Mouse (Mus musculus) limb, embryonic 12.5 days (tissue): ENCODE results near the gene Col23a1. TPM values are rescaled to one million over a fixed set of nuclear protein-coding genes. Genes with fewer than 3 reads are reported as not detected.

Source experiments
- ATAC-seq: fragments of 200-750 bp; cut with Nextera tagmentation; 2 replicates; pipeline ENCODE4 v1.8.0; 2017; ENCODE audit warnings: low read depth, moderate TSS enrichment; ENCODE audit not compliant: insufficient number of reproducible peaks, insufficient read depth, low FRiP score, low TSS enrichment
- H3K27ac ChIP-seq: fragments of 300-500 bp; sonication (generic); 2 replicates; pipeline ENCODE4 v1.5.1; 2016; ENCODE audit warnings: mild to moderate bottlenecking, moderate library complexity
- H3K27me3 ChIP-seq: fragments of 300-500 bp; sonication (generic); 2 replicates; pipeline ENCODE4 v1.6.1; 2016; ENCODE audit warnings: mild to moderate bottlenecking, moderate library complexity
- H3K36me3 ChIP-seq: fragments of 300-500 bp; sonication (generic); 2 replicates; pipeline ENCODE4 v1.6.1; 2016; ENCODE audit warnings: mild to moderate bottlenecking, moderate library complexity
- H3K4me1 ChIP-seq: fragments of 300-500 bp; sonication (generic); replicated peaks from 2 replicates; pipeline ENCODE4 v1.6.1; 2016
- H3K4me2 ChIP-seq: fragments of 300-500 bp; sonication (generic); 2 replicates; pipeline ENCODE4 v1.6.1; 2016; ENCODE audit warnings: mild to moderate bottlenecking, moderate library complexity
- H3K4me3 ChIP-seq: fragments of 300-500 bp; sonication (generic); replicated peaks from 2 replicates; pipeline ENCODE4 v1.5.1; 2016; ENCODE audit warnings: mild to moderate bottlenecking
- H3K9ac ChIP-seq: fragments of 300-500 bp; sonication (generic); replicated peaks from 2 replicates; pipeline ENCODE4 v1.6.1; 2016; ENCODE audit warnings: mild to moderate bottlenecking, moderate library complexity
- H3K9me3 ChIP-seq: fragments of 300-500 bp; sonication (generic); 2 replicates; pipeline ENCODE4 v1.6.1; 2016; ENCODE audit warnings: mild to moderate bottlenecking, moderate library complexity
- WGBS: fragments of 180-500 bp; shearing (Covaris S2); methylation state at CpG from one replicate; pipeline ENCODE4 v1.1.7; 2016; 5-methylcytosine and 5-hydroxymethylcytosine counted together
- polyA plus RNA-seq: library from polyadenylated mRNA; unstranded; fragments of >200 nt; fragmentation: Nextera tagmentation; extraction: Ambion mirVana; gene quantifications from 2 replicates; pipeline ENCODE4 v1.2.1, GENCODE M21; 2016

Gene Col23a1
- polyA plus RNA-seq, 1 experiment from 2014 or later: 29.4 TPM

- 58% methylated on average over 10 of the region's 10 CpGs for WGBS
- no peak overlapping the region for H3K4me2 ChIP-seq
- no peak overlapping the region for H3K4me3 ChIP-seq
- peak overlapping the region; percentile 88 for H3K27ac ChIP-seq
- no peaks in the 10 kb centered on the region for H3K36me3 ChIP-seq
- peaks cover 9% of the 10 kb centered on the region; the same call in 1 of the 2 replicates for H3K9me3 ChIP-seq
- H3K27me3 ChIP-seq: no peaks in the 10 kb centered on the region
- no peak for ATAC-seq
- no peak overlapping the region for H3K9ac ChIP-seq
- peaks cover 65% of the 10 kb centered on the region for H3K4me1 ChIP-seq
Measured at GRCm38 (mm10) chr11:51485775-51486464, 196.2 kb downstream of the Col23a1 start.

DNA sequence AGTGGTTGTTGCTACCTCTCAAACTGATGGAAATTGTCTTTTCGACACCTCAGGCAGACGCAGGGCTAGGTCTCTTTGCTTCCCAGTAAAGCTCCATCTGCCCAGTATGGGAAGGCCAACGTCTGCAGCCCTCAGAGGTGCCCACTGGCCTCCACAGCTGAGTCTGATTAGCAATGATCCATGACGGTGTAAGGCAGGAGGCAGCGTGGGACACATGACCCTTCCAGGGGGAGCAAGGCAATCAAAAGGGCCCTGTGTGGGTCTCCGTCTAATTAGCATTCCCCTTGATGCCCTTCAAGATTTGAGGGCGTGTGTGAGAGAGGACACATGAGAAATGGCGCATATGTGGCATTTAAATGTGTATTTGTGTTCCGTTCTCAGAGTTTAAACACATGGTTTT is 199.1 kb downstream of the Col23a1 start:
- no peak overlapping the region for H3K9ac ChIP-seq
- H3K4me1 ChIP-seq: peaks cover 50% of the 10 kb centered on the region
- WGBS: 12% methylated on average over 9 of the region's 9 CpGs
- peaks cover 6% of the 10 kb centered on the region; the same call in 1 of the 2 replicates for H3K9me3 ChIP-seq
- H3K27ac ChIP-seq: peak overlapping the region; percentile 70
- H3K4me3 ChIP-seq: no peak overlapping the region
- H3K27me3 ChIP-seq: no peaks in the 10 kb centered on the region
- H3K36me3 ChIP-seq: no peaks in the 10 kb centered on the region
- no peak for ATAC-seq
- H3K4me2 ChIP-seq: no peak overlapping the region

GRCm38 (mm10) chr11:51493421-51493820 is 203.7 kb downstream of the Col23a1 start:
- WGBS: 79% methylated on average over 4 of the region's 4 CpGs
- no peak overlapping the region for H3K27ac ChIP-seq

GRCm38 (mm10) chr11:51494178-51494577 is 204.5 kb downstream of the Col23a1 start:
- no peak for ATAC-seq

More at GRCm38 (mm10) chr11:51493421-51493820, 203.7 kb downstream of the Col23a1 start:
- H3K9ac ChIP-seq: no peak overlapping the region
- H3K27me3 ChIP-seq: no peaks in the 10 kb centered on the region
- H3K4me1 ChIP-seq: peaks cover 17% of the 10 kb centered on the region
- no peak overlapping the region for H3K4me2 ChIP-seq
- no peak overlapping the region for H3K4me3 ChIP-seq
- no peaks in the 10 kb centered on the region for H3K36me3 ChIP-seq
- no peak for ATAC-seq
- H3K9me3 ChIP-seq: peaks cover 6% of the 10 kb centered on the region; the same call in 1 of the 2 replicates

DNA sequence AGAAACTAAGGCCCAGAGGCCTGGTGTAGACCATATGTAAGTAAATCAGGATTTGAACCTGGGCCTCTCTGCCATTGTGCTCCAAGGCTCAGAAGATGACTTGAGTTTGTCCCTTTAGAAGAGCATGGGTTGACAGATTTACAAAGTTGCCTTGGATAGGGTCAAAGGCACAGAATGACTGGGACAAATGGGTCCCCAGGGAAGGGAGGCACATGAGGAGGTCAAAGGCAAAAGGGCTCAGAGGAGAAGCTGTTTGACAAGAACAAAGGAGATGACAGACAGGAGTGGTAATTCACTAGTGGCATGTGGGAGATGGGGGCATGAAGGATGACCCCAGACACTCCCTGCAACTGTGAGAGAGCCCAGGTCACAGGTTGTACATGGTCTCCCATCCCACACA is 210.1 kb downstream of the Col23a1 start:
- H3K4me2 ChIP-seq: no peak overlapping the region
- H3K4me3 ChIP-seq: no peak overlapping the region
- H3K9ac ChIP-seq: no peak overlapping the region
- no peak overlapping the region for H3K27ac ChIP-seq
- H3K27me3 ChIP-seq: no peaks in the 10 kb centered on the region; the same call in 1 of the 2 replicates
- no peaks in the 10 kb centered on the region for H3K9me3 ChIP-seq
- H3K36me3 ChIP-seq: no peaks in the 10 kb centered on the region
- peaks cover 20% of the 10 kb centered on the region for H3K4me1 ChIP-seq
- ATAC-seq: no peak

More at GRCm38 (mm10) chr11:51494178-51494577, 204.5 kb downstream of the Col23a1 start:
- no peaks in the 10 kb centered on the region for H3K36me3 ChIP-seq
- no peak overlapping the region for H3K9ac ChIP-seq
- 15% methylated on average over 5 of the region's 5 CpGs for WGBS
- peaks cover 10% of the 10 kb centered on the region for H3K4me1 ChIP-seq
- peaks cover 6% of the 10 kb centered on the region; the same call in 1 of the 2 replicates for H3K9me3 ChIP-seq
- H3K4me3 ChIP-seq: no peak overlapping the region
- no peaks in the 10 kb centered on the region for H3K27me3 ChIP-seq
- no peak overlapping the region for H3K27ac ChIP-seq
- no peak overlapping the region for H3K4me2 ChIP-seq

DNA sequence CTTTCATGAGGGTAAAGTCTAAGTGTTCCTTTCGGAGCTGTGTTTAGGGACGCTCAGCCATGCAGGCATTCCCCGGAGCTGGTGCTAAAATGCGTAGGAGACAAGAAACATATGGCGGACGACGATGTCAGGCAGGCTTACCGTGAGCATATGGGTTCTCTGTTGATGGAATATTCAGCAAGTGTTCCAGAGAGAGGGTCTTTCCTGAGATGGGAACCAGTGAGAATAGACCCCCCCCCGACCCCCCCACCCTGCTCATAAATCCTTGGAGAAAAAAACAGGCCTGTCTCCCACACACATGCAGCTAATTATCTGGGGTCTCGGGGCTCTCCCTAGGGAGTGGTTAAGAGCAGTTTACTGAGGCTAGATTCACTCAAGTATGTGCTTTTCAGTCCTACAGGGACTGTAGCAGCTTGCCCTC is 212.7 kb downstream of the Col23a1 start:
- Histone ChIP-seq H3K9me3 (no peaks in the 10 kb centered on the region), H3K4me1 (peaks cover 23% of the 10 kb centered on the region), H3K4me2 (peak overlapping the region; percentile 23), H3K27me3 (no peaks in the 10 kb centered on the region; the same call in 1 of the 2 replicates), H3K27ac (peak overlapping the region; percentile 56; the same call in 1 of the 2 replicates), H3K9ac (no peak overlapping the region), H3K4me3 (no peak overlapping the region), H3K36me3 (no peaks in the 10 kb centered on the region)
- ATAC-seq: no peak
- WGBS: 19% methylated on average over 10 of the region's 10 CpGs

DNA sequence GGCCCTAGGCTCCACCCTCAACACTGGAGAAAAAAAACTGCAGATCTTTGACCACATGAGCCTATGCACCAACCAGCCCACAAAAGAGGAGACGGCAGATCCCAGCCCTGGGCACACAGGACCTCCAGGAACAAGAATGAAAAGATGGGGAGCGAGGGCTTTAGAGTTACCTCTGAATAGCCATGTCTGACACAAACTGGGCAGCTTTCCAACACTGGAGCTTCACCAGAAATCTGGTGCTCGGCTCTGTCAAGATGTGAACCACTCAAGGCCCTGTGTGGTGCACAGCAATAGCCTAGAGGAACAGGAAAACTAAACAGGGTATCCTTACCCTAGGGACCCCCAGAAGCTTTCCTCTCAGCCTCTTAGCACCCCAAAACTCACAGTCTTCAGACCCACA is 215.2 kb downstream of the Col23a1 start:
- Histone ChIP-seq H3K36me3 (no peaks in the 10 kb centered on the region), H3K9me3 (no peaks in the 10 kb centered on the region), H3K27ac (no peak overlapping the region), H3K4me1 (peaks cover 44% of the 10 kb centered on the region), H3K27me3 (no peaks in the 10 kb centered on the region; the same call in 1 of the 2 replicates), H3K9ac (no peak overlapping the region), H3K4me3 (no peak overlapping the region), H3K4me2 (no peak overlapping the region)
- no peak for ATAC-seq
- 85% methylated on average over 3 of the region's 3 CpGs for WGBS

DNA sequence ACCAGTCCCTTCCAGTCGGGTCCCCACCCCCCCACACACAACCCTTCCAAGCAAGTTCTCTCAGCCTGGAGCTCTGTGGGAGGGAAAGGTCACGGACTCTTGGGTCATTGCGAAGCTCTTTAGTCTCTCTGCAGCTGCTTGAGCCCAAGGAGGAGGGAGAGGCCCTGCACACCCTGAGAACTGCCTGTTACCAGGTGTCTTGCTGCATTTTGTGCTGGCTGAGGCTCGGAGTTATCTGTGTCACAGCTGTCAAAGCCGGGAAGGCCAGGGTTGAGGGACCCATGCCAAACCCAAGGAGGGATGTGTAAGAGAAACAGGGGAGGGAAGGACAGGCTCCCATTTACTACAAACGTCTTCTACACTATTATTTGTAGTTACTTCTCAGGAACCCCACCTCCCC is 218.3 kb downstream of the Col23a1 start:
- 0 out of 2 replicates have a peak overlapping the region, but pooled peaks have one; percentile 24 for H3K27ac ChIP-seq
- H3K4me2 ChIP-seq: no peak overlapping the region
- H3K4me3 ChIP-seq: no peak overlapping the region
- peaks cover 34% of the 10 kb centered on the region for H3K4me1 ChIP-seq
- H3K27me3 ChIP-seq: no peaks in the 10 kb centered on the region
- WGBS: 32% methylated on average over 6 of the region's 6 CpGs
- H3K9me3 ChIP-seq: no peaks in the 10 kb centered on the region
- no peak overlapping the region for H3K9ac ChIP-seq
- ATAC-seq: no peak
- H3K36me3 ChIP-seq: no peaks in the 10 kb centered on the region

DNA sequence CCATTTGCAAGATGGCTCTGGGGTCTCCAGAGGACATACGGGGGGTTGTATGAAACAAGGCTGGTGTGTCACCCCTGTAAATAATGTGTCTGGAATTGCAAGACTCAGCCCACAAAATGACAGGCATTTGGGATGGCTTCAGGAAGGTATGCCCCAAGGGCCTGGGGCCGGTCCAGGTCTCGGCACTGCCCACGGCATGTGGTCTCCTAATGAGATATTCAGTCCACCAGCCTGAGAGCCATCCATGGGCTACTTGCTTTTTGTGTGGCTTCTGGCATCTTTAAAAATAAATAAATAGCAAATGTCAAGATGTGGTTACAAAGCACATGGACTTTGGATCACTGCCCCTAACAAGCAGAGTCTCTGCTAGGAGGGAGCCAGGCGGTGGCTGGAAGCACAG is 219.5 kb downstream of the Col23a1 start:
- WGBS: 59% methylated on average over 5 of the region's 5 CpGs
- H3K9me3 ChIP-seq: no peaks in the 10 kb centered on the region
- no peak overlapping the region for H3K27ac ChIP-seq
- peaks cover 27% of the 10 kb centered on the region for H3K4me1 ChIP-seq
- ATAC-seq: no peak
- H3K4me3 ChIP-seq: no peak overlapping the region
- no peaks in the 10 kb centered on the region for H3K27me3 ChIP-seq
- H3K4me2 ChIP-seq: no peak overlapping the region
- no peaks in the 10 kb centered on the region for H3K36me3 ChIP-seq
- H3K9ac ChIP-seq: no peak overlapping the region

DNA sequence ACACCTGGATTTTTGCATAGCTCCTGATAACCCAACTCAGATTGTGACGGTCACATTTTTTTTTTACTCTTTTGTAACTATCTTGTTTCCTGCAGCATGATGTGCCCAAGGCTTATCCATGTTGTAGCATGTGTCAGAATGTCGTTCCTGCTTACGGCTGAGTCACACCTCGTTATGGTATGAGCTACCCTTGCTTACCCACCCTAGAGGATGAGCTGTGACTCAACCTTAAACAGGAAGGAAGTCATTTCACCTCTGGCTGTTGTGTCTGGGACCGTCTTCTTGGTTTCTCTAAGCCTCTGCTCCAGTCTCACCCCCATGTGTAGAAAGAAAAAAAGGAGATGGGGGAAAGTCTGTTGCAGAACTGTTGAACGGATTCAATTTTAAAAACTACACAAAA is 223.3 kb downstream of the Col23a1 start:
- no peaks in the 10 kb centered on the region for H3K27me3 ChIP-seq
- H3K36me3 ChIP-seq: peaks cover 1% of the 10 kb centered on the region; the same call in 1 of the 2 replicates
- ATAC-seq: no peak
- no peak overlapping the region for H3K4me3 ChIP-seq
- WGBS: 80% methylated on average over 6 of the region's 6 CpGs
- no peak overlapping the region for H3K27ac ChIP-seq
- no peaks in the 10 kb centered on the region for H3K9me3 ChIP-seq
- H3K9ac ChIP-seq: no peak overlapping the region
- H3K4me2 ChIP-seq: no peak overlapping the region
- peaks cover 18% of the 10 kb centered on the region for H3K4me1 ChIP-seq

GRCm38 (mm10) chr11:51515346-51515745 is 225.6 kb downstream of the Col23a1 start:
- Histone ChIP-seq H3K36me3 (peaks cover 8% of the 10 kb centered on the region; the same call in 1 of the 2 replicates), H3K9ac (no peak overlapping the region), H3K4me3 (no peak overlapping the region), H3K9me3 (no peaks in the 10 kb centered on the region), H3K4me2 (no peak overlapping the region), H3K27ac (no peak overlapping the region), H3K4me1 (no peaks in the 10 kb centered on the region; the same call in 1 of the 2 replicates), H3K27me3 (no peaks in the 10 kb centered on the region)
- WGBS: 82% methylated on average over 11 of the region's 11 CpGs
- ATAC-seq: no peak
